Mouse (Mus musculus) midbrain, embryonic 16.5 days (tissue): ENCODE measurements around the gene Prn. TPM values are rescaled to one million over a fixed set of nuclear protein-coding genes. Genes with fewer than 3 reads are reported as not detected.

Experiments
- ATAC-seq: fragments of 200-750 bp; cut with Nextera tagmentation; 2 replicates; pipeline ENCODE4 v1.8.0; 2017; ENCODE audit warnings: moderate TSS enrichment
- H3K27ac ChIP-seq: fragments of 300-500 bp; sonication (generic); 2 replicates; pipeline ENCODE4 v1.5.1; 2014; ENCODE audit warnings: mild to moderate bottlenecking, low read length, mixed read lengths
- H3K27me3 ChIP-seq: fragments of 300-500 bp; sonication (generic); 2 replicates; pipeline ENCODE4 v1.6.1; 2014; ENCODE audit warnings: low read depth, low read length, mixed read lengths; ENCODE audit not compliant: control insufficient read depth, insufficient read depth
- H3K36me3 ChIP-seq: fragments of 300-500 bp; sonication (generic); 2 replicates; pipeline ENCODE4 v1.6.1; 2014; ENCODE audit warnings: mild to moderate bottlenecking, low read length, moderate library complexity, mixed read lengths; ENCODE audit not compliant: control insufficient read depth, insufficient read depth
- H3K4me1 ChIP-seq: fragments of 300-500 bp; sonication (generic); 2 replicates; pipeline ENCODE4 v1.6.1; 2014; ENCODE audit warnings: mild to moderate bottlenecking, low read length, mixed read lengths; ENCODE audit not compliant: control insufficient read depth, insufficient read depth
- H3K4me2 ChIP-seq: fragments of 300-500 bp; sonication (generic); 2 replicates; pipeline ENCODE4 v1.6.1; 2014; ENCODE audit warnings: mild to moderate bottlenecking, low read length, mixed read lengths
- H3K4me3 ChIP-seq: fragments of 300-500 bp; sonication (generic); 2 replicates; pipeline ENCODE4 v1.5.1; 2014; ENCODE audit warnings: low read depth, mild to moderate bottlenecking, low read length, moderate library complexity, mixed read lengths
- H3K9ac ChIP-seq: fragments of 300-500 bp; sonication (generic); 2 replicates; pipeline ENCODE4 v1.6.1; 2014; ENCODE audit warnings: low read depth, low read length, mixed read lengths
- H3K9me3 ChIP-seq: fragments of 300-500 bp; sonication (generic); replicated peaks from 2 replicates; pipeline ENCODE4 v1.6.1; 2014; ENCODE audit warnings: mild to moderate bottlenecking, low read length, mixed read lengths; ENCODE audit not compliant: control insufficient read depth, poor library complexity, severe bottlenecking
- WGBS: fragments of 180-500 bp; shearing (Covaris S2); extraction: QIAGEN DNeasy Blood & Tissue Kit; methylation state at CpG from one replicate; pipeline ENCODE4 v1.1.7; 2014; 5-methylcytosine and 5-hydroxymethylcytosine counted together
- polyA plus RNA-seq: library from polyadenylated mRNA; unstranded; fragments of >200 nt; fragmentation: Nextera tagmentation; extraction: Ambion mirVana; gene quantifications from 2 replicates; pipeline ENCODE4 v1.2.1, GENCODE M21; 2015

Gene Prn
- polyA plus RNA-seq, 1 experiment from 2014 or later = not detected

DNA sequence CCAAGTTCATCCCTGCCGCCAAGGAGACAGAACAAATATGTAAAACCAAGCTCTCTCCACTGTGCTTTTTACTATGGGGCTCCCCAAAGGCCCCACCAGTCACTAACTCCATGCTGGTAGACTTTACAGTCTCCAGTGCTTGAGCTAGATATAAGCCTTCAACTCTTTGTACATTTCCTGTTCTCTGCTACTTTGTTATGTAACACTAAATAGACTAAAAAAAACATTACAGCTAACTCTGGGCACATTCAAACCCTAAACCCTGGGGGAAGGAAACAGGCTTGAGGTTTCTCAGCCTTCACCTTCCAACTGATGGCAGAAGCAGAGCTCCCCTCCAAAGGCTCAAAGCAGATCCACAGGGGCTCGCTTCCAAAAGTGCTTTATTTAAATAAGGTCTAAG, 82.7 kb downstream of the Prn start:
- Histone ChIP-seq H3K4me3 (no peak overlapping the region), H3K4me2 (no peak overlapping the region), H3K9ac (no peak overlapping the region), H3K27ac (no peak overlapping the region), H3K4me1 (no peaks in the 10 kb centered on the region), H3K9me3 (no peaks in the 10 kb centered on the region), H3K36me3 (peaks cover 15% of the 10 kb centered on the region), H3K27me3 (no peaks in the 10 kb centered on the region)
- ATAC-seq = no peak
- 75% methylated on average over 2 of the region's 2 CpGs for WGBS

DNA sequence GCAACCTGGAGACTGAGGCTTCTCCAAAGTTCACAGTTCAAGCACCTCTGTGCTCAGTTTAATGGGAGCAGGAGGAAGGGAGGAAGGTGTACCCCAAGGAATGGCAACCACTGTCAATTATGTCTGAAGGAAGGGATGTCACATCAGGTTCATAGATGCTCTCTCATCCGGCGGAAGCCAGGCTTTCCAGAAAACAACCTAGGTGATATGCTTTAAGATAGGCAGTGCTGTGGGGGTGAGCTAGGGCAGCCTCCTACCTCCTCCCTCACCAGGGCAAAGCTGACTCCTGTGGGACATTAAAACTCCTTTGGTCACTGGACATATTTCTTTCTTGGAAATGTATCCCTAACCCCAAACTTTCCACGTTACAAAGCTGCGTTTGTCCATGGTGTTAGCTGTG, 83.4 kb downstream of the Prn start:
- H3K27me3 ChIP-seq = no peaks in the 10 kb centered on the region
- no peak overlapping the region for H3K4me3 ChIP-seq
- no peak overlapping the region for H3K27ac ChIP-seq
- H3K9ac ChIP-seq = no peak overlapping the region
- no peaks in the 10 kb centered on the region for H3K4me1 ChIP-seq
- ATAC-seq = no peak
- 78% methylated on average over 4 of the region's 4 CpGs for WGBS
- no peaks in the 10 kb centered on the region for H3K9me3 ChIP-seq
- H3K36me3 ChIP-seq = peaks cover 18% of the 10 kb centered on the region
- no peak overlapping the region for H3K4me2 ChIP-seq

DNA sequence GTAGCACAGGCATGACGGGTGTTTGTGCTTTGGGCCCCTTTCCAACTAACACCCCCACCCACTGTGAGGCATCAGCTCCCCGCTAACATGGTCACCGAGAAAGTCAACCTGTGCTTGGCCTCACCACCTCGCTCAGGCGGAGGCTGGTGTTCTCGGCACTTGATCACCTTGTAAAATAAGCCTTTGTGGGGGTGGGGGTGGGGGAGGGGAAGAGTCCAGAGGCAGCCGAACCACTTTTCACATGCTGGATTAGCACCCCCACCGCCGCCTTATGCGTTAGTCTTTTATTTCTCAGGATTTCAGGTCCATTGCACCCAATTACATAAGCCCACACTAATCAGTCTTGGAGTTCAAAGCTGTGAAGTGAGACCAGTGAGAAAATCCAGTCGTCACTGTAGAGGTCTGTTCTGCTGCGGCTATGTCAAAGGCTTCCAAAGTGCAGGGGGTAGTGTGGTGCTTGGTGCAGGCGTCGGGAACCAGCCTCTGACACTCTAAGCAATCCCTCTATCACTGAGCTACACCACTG, 83.9 kb downstream of the Prn start:
- Histone ChIP-seq H3K4me3 (no peak overlapping the region), H3K4me1 (no peaks in the 10 kb centered on the region), H3K9me3 (no peaks in the 10 kb centered on the region), H3K9ac (no peak overlapping the region), H3K27ac (no peak overlapping the region), H3K27me3 (no peaks in the 10 kb centered on the region), H3K36me3 (peaks cover 19% of the 10 kb centered on the region), H3K4me2 (no peak overlapping the region)
- ATAC-seq = peak; percentile 58; the same call in 1 of the 2 replicates
- 29% methylated on average over 14 of the region's 14 CpGs for WGBS

DNA sequence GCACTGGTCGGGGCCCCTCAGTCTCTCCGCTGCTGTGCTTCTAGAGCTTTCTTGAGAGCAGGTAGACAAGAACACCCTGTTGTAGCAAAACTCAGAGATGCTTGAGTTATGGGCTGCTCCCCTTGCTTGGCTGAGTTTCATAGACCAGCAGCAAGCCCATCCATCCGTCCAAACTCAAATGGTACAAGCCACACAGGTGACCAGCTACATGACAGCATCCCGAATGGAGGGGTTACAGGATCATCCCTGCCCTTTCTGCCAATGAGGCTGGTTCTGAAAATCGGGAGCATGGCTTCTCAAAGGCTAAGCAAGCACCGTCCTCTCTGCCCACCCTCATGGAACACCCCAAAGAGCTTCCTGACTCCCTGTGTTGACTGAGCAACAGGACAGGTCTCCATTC, 85.2 kb downstream of the Prn start:
- no peaks in the 10 kb centered on the region for H3K9me3 ChIP-seq
- no peak for ATAC-seq
- no peak overlapping the region for H3K4me3 ChIP-seq
- H3K4me2 ChIP-seq = no peak overlapping the region
- WGBS = 96% methylated on average over 6 of the region's 6 CpGs
- H3K9ac ChIP-seq = no peak overlapping the region
- no peak overlapping the region for H3K27ac ChIP-seq
- no peaks in the 10 kb centered on the region for H3K27me3 ChIP-seq
- no peaks in the 10 kb centered on the region for H3K4me1 ChIP-seq
- peaks cover 19% of the 10 kb centered on the region for H3K36me3 ChIP-seq

DNA sequence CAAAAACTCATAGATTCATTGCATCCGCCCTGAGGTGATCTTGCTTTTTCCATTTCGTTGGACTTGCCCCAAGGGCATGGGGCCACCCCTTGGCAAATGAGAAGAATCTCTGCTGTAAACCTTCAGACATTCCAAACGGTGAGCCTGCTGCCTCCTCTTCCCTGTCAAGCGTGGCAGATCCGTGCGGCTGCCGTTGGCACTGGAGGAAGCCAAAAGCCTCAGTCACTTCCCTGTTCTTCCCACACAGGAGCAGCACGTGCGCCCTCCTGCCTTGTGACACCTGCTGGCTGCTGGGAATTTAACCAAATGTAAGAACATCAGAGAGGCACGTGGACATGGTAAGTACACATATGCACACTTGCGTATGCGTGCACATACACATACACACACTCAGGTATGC, 86.0 kb downstream of the Prn start:
- Histone ChIP-seq H3K36me3 (peaks cover 19% of the 10 kb centered on the region), H3K27me3 (no peaks in the 10 kb centered on the region), H3K9ac (no peak overlapping the region), H3K27ac (no peak overlapping the region), H3K9me3 (no peaks in the 10 kb centered on the region), H3K4me2 (no peak overlapping the region), H3K4me1 (no peaks in the 10 kb centered on the region), H3K4me3 (no peak overlapping the region)
- WGBS = 94% methylated on average over 12 of the region's 12 CpGs
- no peak for ATAC-seq

DNA sequence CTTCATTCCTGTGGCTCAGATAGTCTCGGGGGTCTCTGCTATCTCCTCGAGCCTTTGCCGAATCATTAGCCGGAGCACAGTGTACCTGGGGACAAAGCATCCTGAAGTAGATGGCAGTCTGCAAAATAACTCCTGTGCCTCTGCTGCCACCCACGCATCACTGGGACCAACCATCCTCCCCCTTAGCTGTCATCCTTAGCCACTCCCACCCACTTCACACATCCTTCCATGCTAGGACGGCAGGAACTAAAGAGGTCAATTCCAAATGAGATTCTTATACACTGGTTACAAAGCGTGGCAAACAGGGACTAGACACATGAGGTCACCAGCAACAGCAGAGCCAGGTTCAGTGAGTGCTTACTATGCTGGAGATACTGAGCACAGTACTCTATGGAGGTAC, 86.6 kb downstream of the Prn start:
- no peak for ATAC-seq
- Histone ChIP-seq H3K27ac (no peak overlapping the region), H3K36me3 (peaks cover 19% of the 10 kb centered on the region), H3K4me2 (no peak overlapping the region), H3K4me1 (no peaks in the 10 kb centered on the region), H3K4me3 (no peak overlapping the region), H3K9me3 (no peaks in the 10 kb centered on the region), H3K27me3 (no peaks in the 10 kb centered on the region), H3K9ac (no peak overlapping the region)
- 89% methylated on average over 7 of the region's 7 CpGs for WGBS

DNA sequence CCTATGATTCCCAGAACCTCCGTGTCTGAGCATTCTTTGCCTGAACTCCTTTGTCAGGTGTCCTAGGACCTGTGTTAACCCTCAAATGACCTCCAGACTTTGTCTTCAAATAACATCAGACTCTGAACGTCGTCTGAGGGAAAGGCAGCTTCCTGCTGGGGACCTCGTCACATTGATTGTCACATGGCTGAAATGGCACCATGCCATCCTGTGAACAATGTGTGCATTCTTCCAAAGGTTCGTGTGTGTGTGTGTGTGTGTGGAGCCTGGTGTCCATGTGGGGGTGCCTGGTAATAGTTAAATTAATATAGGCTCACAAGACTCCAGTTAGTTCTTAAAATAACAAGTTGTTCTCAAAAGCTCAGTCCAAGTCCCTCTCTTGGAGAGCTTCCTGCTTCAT, 87.6 kb downstream of the Prn start:
- H3K4me2 ChIP-seq = no peak overlapping the region
- no peak overlapping the region for H3K27ac ChIP-seq
- H3K27me3 ChIP-seq = no peaks in the 10 kb centered on the region
- no peaks in the 10 kb centered on the region for H3K9me3 ChIP-seq
- no peak for ATAC-seq
- WGBS = 51% methylated on average over 5 of the region's 5 CpGs
- no peaks in the 10 kb centered on the region for H3K4me1 ChIP-seq
- H3K36me3 ChIP-seq = peaks cover 19% of the 10 kb centered on the region
- H3K4me3 ChIP-seq = no peak overlapping the region
- no peak overlapping the region for H3K9ac ChIP-seq

DNA sequence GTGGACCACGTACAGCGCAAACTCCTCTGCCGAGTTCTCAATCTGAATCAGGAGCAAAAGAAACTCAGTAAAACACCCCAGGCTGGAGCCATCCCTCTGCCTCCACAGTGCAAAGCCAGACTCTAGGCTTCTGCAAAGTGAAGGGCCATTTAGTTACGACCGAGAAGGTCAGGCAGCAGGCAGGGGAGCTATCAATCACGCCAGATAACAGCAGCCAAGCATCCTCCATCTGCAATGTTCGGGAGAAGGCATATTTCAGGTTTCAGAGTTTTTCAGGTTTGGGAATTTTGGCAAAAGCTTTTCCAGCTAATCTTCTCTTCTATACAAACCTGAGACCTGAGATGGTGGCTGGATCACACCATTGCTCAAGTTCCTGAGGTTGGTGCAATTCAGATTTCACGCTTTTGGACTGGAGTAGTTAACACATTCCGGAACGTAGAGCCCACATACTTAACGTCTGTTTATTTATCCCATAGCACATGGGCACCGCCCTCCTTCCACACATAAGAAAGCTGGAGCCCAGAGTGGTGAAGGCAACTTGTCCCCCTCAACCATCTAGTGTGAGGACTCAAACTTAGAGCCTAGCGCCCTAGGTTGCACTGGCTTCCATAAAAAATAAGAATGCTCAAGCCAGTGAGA, 92.1 kb downstream of the Prn start:
- WGBS = 92% methylated on average over 13 of the region's 13 CpGs
- no peak overlapping the region for H3K4me2 ChIP-seq
- no peak overlapping the region for H3K9ac ChIP-seq
- H3K27ac ChIP-seq = no peak overlapping the region
- no peaks in the 10 kb centered on the region for H3K4me1 ChIP-seq
- no peak for ATAC-seq
- peaks cover 7% of the 10 kb centered on the region for H3K36me3 ChIP-seq
- H3K9me3 ChIP-seq = no peaks in the 10 kb centered on the region
- no peaks in the 10 kb centered on the region for H3K27me3 ChIP-seq
- H3K4me3 ChIP-seq = no peak overlapping the region

DNA sequence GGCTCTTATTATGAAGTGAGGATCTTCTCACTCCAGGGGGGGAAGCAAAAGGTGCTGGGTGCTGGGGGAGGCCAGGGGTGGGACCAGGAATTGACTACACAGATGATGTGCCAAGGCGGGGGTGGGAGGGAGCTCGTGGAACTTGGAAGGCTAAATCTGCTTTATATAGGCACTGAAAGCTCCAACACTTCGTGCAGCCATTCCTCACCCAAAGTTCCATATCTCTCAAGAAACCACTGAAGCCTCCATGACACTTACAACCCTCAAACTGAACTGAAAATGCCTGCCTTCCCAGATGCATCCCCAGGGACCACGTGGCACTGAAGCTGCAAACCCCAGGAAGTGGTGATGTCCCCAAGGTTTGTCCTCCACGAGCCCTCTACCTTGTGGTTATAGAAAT, 94.2 kb downstream of the Prn start:
- no peaks in the 10 kb centered on the region; the same call in none of the 2 replicates for H3K36me3 ChIP-seq
- WGBS = 87% methylated on average over 5 of the region's 5 CpGs
- no peaks in the 10 kb centered on the region for H3K4me1 ChIP-seq
- no peak overlapping the region for H3K4me2 ChIP-seq
- H3K9me3 ChIP-seq = no peaks in the 10 kb centered on the region
- no peak overlapping the region for H3K4me3 ChIP-seq
- H3K27ac ChIP-seq = no peak overlapping the region
- H3K9ac ChIP-seq = no peak overlapping the region
- no peaks in the 10 kb centered on the region for H3K27me3 ChIP-seq
- no peak for ATAC-seq
